Mouse (Mus musculus) skeletal muscle tissue, adult 2 months (tissue): Measurements from ENCODE around the gene Olfr47.
"Not testable (repeated sequence)": the region's sequence is repeated elsewhere in the genome, so short reads cannot be mapped to it uniquely, and the experiment has no call there.

Source experiments
- DNase-seq: peaks from one replicate; pipeline ENCODE4 v3.0.0-alpha.2; 2012; ENCODE audit warnings: low read depth, low spot score

Gene Olfr47

DNA sequence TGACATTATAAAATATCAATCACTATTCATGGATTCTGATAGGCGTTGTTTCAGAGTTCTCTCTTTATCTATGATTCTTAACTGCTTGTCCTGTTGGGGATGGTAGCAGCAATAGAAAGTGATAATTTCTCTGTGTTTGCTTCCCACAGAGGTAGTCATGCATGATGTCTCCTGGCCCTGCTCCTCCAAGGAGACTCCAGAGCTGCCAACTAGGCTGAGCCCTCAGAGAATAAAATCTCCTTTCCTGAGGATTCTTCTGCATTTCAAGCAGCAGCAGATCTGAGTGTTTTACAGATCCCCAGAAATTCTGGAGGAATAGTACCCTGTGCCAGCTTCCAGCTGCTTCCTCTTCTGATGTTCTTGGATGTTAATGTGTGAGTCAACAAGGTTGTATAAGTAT lies at the start of gene Olfr47:
TSS of gene Olfr47 (plus strand) at position 275 of the 400 bp plus-strand sequence.
- DNase-seq: not testable (repeated sequence)

DNA sequence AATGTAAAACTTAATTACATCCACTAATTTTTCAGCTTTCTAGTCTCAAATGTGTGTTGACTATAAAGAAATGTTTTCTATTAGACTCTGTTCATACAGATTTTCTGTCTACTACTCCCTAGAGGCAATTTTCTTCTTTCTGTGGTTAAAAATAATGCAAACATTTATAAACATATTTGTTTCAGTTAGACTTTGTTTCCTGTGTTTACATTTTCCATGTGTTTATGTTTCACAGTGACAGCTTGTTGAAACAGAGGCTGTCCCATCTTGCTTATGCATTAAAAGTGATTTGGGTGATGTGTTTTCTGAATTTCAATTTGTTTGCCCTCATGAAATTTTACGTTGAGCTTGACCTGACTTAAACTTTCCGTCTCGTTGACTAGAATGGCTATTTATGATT lies 40.3 kb upstream of the Olfr47 start:
- DNase-seq: no peak

DNA sequence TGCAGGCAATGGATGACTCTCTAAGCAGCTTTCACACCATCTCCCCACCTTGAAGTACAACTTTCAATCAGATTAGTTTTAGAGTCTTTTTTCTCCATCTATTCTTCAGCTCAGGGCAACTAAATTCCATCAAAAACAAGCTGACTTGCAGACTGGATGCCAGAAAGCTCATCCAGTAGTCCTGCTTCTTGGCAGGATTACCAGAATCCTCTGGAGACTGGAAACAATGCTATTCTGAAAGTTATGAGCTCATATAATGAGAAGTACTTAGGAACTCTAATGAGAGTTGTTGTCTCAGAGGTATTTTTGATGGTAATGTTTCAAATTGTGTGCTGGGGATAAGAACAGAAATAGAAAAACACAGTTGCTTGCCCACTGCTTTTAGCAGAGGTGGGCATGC lies 34.5 kb upstream of the Olfr47 start, which contains the start of gene Olfr435:
TSS of gene Olfr435 (plus strand) at position 366 of the 400 bp plus-strand sequence.
- DNase-seq: no peak

DNA sequence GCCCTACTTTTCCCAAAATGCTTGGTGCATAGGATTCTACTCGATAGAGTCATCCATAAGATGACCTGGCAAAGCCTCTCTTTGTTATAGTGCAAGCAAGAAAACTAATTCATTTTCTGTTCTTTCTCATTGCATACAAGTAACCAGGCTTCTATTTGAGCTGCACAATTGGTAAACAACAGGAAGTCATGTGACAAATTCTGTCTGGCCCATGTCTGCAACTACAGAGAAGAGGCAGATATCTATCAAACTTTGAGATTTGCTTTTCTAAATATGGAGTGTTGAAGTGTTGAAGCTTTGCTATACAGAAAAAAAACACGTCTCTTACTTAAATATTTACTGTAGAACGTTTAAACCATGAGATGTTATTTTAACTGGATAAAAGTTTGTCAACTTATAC lies 33.2 kb upstream of the Olfr47 start:
- DNase-seq: no peak

DNA sequence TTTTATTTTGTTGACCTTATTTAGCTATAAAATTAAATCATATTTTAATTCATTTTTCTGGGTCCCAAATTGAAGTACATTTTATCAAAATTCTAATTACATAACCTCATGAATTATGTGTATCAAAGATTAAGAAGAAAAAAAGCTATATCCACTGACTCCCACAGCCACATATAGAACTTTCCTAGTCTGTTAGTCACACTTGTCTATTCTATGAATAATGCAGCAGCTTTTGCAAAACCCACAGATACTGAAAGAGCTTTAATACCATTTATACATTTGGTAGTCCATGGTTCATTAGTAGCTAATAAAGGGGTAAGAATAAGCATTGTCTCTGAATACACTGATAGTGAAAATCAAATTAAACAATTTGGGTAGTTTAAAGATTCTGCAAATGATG lies 28.5 kb upstream of the Olfr47 start:
- DNase-seq: no peak

DNA sequence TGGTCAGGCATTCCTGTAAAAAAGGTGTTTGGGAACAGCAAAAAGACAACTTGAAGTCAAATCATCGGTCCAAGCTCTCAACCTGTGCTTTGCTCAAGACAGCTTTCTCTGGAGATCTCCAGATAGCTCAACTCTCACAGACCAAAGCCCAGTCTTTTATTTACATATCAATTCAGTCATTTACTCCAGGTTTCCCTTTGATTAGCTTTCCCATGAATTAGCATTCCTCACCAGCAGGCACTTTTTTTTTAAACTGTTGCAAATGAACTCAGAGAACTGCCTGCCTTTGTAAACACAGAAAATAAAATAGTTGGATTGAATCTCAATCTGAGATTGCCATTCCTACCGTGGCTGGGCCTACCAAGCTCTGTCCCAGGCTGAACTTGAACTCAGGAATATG lies 26.0 kb upstream of the Olfr47 start:
- DNase-seq: no peak

DNA sequence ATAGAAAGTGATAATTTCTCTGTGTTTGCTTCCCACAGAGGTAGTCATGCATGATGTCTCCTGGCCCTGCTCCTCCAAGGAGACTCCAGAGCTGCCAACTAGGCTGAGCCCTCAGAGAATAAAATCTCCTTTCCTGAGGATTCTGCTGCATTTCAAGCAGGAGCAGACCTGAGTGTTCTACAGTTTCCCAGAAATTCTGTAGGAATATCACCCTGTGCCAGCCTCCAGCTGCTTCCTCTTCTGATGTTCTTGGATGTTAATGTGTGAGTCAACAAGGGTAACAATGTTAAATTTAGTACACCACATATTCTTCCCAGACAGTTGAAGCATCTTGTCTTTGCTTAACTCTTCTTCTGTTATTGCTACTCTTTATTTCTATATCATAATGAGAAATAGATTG lies 18.5 kb upstream of the Olfr47 start, which contains the start of gene Olfr434:
TSS of gene Olfr434 (plus strand) at position 149 of the 400 bp plus-strand sequence.
- not testable (repeated sequence) for DNase-seq

DNA sequence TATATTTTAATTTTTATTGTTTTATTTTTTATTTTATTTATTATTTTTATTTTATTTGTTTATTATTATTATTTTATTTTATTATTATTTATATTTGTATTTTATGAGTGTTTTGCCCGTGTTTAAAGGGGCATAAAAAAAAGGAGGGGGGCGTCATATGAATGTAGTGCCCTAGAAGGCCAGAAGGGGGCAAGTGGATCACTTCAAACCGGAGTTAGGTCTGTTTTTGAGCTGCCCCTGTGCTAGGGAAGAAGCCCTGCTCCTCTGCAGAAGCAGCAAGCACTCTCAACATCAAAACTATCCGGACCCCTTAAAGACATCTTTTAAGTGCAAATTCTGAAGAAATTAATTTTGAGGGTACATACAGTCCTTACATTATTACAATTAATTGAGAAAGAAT lies 10.7 kb downstream of the Olfr47 start:
- DNase-seq: no peak

DNA sequence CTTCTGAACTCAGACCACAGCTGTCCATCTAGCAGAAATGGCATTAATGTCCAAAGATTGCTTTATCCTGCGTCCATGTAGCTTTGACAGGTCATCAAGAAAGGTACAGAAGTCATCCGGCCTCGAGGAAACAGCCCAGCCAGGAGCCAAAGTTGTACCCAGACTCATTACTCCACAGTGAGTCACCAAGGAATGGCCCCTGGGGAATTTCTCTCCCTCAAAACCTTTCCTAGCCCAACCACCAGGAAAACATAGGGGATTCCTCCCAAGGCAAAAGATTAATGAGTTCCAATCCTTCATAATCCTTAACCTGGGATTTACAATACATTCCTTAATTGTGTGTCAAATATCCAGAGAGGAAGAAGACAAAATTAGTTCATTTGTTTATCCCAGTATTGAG lies 16.1 kb downstream of the Olfr47 start:
- no peak for DNase-seq

DNA sequence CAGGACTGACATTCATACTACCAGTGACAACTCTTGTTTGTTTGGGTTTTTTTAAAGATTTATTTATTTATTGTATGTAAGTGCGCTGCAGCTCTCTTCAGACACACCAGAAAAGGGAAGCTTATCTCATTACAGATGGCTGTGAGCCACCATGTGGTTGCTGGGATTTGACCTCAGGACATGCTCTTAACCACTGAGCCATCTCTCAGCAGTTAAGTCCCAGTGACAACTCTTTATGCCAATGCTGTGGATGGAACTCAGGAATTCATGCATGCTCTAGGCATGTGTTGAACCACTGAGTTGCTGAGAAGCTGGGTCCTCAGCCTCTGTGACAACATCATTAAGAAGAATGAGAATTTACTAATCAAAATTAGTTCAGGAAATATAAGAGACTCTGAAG lies 21.7 kb downstream of the Olfr47 start:
- DNase-seq: no peak

DNA sequence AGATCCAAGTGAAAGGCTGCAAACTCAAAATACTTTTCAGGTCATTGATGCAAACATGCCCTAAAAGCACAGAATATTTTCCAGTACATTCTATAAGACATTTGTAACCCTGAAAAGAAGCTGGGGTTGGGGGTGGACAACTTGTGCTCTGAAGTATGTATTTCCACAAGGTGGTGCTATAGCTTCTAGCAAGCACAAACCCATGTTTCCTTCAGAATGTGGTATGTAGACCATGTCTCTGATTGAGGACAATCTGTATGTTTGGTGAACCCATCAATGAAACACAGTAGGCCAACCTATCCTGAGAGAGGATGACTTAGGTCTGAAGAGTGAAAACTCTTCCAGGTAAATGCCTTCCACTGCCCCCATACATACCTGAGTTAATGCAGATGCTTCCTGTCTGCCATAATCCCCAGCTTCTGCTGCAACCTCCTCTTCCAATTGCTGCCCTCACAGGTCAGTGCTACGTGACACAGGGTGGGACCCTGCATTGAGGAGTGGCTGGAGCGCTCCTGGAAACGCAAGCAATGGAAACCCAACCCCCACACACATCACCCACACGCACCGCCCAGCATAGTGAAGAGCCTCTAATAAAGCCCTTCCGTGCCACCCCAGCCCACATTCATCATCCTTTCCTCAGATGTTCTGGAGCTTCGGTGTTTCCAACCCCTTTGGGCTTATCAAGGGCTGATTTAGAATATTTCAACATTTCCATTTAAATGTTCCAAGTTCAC lies 23.0 kb downstream of the Olfr47 start:
- DNase-seq: no peak

DNA sequence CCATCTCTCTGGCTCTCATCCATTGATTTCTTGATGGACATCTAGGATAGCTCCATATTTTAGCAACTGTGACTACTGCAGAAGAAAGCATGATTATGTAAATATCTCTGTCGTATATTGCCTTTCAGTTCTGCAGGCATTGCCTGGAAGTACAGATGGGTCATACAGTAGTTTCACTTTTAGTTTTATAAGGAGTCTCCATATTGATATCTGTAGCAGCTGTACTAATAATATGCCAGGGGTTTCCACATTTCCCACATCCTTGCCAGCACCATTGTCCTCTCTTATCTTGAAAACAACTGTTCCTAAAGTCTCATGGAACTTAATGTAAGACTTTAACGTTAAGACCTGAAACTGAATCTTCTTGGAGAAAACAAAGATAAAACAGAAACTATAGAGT lies 29.4 kb downstream of the Olfr47 start:
- no peak for DNase-seq

DNA sequence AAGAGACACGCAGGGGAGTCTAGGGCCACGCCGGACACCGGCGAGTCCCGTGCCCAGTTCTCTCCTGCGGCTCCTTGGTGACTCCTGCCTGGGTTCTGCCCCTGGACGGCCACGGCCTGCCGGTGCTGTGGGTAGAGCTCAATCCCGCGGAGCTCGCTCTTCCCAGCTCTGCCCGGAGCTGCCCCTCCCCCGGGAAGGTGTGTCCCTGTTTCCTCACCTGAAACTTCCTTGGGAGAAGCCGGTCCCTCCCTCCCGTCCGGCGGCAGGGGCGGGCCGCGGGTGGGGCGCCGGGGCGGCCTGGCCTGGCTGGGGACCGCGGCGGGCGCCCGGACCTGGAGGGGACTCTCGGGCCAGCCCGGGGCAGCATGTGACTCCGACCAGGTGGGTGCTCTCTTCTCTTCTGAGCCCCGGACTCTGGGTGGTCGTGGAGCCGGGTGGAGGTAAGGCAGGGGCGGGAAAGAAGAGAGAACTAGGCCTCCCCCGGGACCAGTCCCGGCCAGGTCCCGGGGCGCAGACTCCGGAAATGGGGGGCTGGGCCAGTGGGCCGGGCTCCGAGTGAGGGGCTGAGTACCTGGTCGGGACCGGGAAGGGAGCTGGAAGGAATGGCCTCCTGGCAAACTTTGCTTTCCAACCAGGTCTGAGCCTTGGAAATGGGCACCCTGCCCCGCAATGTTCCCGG lies 34.2 kb downstream of the Olfr47 start, which contains the start of gene Arhgef5:
TSS of gene Arhgef5 (plus strand) at position 220 of the 679 bp plus-strand sequence.
- DNase-seq: no peak

DNA sequence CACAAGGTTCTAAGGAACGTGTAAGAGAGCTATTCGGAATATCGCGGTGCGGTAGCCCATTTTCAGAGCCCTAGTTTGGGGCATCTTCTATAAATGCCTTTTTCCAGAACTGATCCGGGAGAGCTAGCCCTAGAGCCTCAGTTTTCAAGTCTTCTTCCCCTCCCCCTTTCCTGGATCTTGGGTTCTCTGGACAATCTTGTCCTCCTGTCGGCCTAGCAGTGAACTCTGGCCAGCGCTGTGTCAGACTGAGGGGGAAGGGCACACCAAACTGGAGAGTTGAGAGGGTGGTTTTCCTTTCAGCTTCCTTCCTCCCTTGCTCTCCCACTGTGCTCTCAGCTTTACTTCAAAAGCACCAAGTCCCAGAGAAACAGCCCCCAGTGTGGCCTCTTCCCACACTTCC lies 35.0 kb downstream of the Olfr47 start:
- no peak for DNase-seq

DNA sequence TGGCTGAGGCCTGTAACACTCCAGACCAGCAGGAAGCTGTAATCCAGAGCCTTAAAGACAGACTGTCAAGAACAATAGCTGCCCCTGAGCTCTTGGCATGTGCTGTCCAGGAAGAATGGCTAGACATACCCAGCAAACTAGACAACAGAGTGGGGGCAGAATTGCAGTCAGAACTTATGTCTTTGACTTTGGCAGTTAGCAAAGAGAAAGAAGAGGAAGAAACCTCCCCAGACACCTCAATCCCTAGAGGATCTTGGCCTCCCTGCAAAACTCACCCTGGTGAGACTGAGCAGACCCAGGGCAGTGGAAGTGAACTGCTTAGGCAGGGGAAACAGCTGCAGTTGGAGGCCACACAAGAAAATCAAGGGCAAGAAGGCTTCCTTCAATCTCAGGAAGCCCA lies 41.3 kb downstream of the Olfr47 start:
- DNase-seq: no peak

DNA sequence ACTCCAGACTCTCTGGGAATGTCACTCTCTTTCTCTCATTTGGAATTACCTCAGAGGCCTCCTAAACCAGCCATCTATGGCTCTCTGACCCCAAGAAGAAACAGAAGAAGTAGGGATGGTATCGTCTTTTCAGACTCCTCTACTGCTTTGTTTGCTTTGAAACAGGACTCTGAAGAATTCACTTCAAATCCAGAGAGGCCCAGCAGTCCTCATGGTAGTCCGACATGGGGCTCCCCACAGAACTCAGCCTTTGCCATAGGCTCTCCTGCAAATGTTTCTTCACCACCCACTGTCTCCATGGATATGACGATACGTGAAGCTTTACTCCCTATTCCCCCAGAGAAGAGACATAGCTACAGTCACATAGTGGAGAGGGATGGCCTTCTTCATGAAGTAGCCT lies 42.8 kb downstream of the Olfr47 start:
- no peak for DNase-seq

DNA sequence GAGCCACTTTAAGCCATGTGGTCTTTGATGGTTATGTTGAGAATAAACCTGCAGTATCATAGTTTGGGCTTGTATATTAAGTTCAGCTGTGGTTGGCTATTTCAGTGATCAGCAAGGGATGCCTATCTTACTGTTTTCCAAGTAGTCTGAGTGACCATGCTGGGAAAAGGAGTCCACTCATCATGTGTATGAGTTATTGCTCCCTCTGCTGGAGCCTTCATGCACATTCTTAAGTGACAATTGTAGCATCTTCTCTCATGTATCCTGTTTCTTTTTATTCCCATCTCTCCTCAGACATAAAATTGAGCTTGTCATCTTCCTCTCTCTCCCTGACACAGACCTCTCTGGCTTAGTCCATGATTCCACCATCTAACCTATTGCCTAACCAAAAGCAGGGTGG lies 46.9 kb downstream of the Olfr47 start:
- no peak for DNase-seq

DNA sequence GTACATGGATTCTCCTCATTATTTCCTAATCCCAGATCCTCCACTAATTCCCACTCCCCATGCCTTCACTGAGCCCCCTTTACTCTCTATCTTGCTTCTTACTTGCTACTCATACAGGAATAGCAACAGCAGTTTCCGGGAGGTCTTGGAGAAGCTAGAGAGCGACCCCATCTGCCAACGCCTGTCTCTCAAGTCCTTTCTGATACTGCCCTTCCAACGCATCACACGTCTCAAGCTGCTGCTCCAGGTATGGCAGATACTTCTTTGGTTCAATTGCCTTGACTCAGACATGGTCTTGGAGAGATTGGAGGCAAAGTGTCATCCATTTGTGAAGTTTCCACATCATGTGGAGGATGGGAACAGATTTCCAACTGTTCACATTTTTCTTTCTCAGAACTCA lies 49.2 kb downstream of the Olfr47 start:
- DNase-seq: no peak
